Mouse (Mus musculus): ENCODE data around the gene Cep85l.

DNA sequence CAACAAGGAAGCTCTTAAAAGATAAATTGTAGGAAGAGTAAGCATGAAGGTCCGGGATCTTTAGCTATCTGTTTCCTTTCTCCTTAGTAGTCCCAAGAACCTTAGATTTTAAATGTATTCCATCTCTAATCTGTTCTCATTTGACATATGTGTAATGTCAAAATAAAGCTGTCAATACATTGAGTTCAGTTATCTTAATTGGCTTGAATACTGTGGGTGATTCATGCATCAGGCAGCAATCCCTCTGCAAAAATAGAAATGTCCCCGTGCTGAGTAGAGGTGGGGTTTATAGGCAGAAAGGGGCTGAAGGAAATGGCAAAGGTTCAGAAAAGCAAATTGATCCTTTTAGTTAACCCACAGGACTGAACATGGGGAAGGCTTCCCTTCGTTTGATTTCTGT, 50.5 kb downstream of the Cep85l start:
- TF ChIP-seq POLR2A (IDR thresholded peaks at IDR 0.05; ENCODE audit: borderline replicate concordance, extremely low read depth, low read depth, low read length) (no peak), CTCF (IDR thresholded peaks at IDR 0.05; ENCODE audit: insufficient read depth, low read length) (no peak)

Data from lung, adult 2 months (tissue).